Mouse (Mus musculus) hindbrain, embryonic 12.5 days (tissue): ENCODE results near the gene Gm9844. TPM values are rescaled to one million over a fixed set of nuclear protein-coding genes. Genes with fewer than 3 reads are reported as not detected.
A peak's percentile ranks its signal among the peaks of the same experiment; 100 is the strongest.
"Not testable (repeated sequence)": the region's sequence is repeated elsewhere in the genome, so short reads cannot be mapped to it uniquely, and the experiment has no call there.

Source experiments
- ATAC-seq: fragments of 200-750 bp; cut with Nextera tagmentation; 2 replicates; pipeline ENCODE4 v1.8.0; 2017; ENCODE audit warnings: moderate TSS enrichment; ENCODE audit not compliant: low FRiP score
- H3K27ac ChIP-seq: fragments of 300-500 bp; sonication (generic); 2 replicates; pipeline ENCODE4 v1.5.1; 2016; ENCODE audit warnings: mild to moderate bottlenecking
- H3K27me3 ChIP-seq: fragments of 300-500 bp; sonication (generic); 2 replicates; pipeline ENCODE4 v1.6.1; 2016; ENCODE audit warnings: mild to moderate bottlenecking
- H3K36me3 ChIP-seq: fragments of 300-500 bp; sonication (generic); 2 replicates; pipeline ENCODE4 v1.6.1; 2016; ENCODE audit warnings: mild to moderate bottlenecking
- H3K4me1 ChIP-seq: fragments of 300-500 bp; sonication (generic); 2 replicates; pipeline ENCODE4 v1.6.1; 2016
- H3K4me2 ChIP-seq: fragments of 300-500 bp; sonication (generic); replicated peaks from 2 replicates; pipeline ENCODE4 v1.6.1; 2016; ENCODE audit warnings: mild to moderate bottlenecking
- H3K4me3 ChIP-seq: fragments of 300-500 bp; sonication (generic); 2 replicates; pipeline ENCODE4 v1.5.1; 2016; ENCODE audit warnings: mild to moderate bottlenecking
- H3K9ac ChIP-seq: fragments of 300-500 bp; sonication (generic); 2 replicates; pipeline ENCODE4 v1.6.1; 2016; ENCODE audit warnings: mild to moderate bottlenecking, moderate library complexity
- H3K9me3 ChIP-seq: fragments of 300-500 bp; sonication (generic); replicated peaks from 2 replicates; pipeline ENCODE4 v1.6.1; 2016; ENCODE audit warnings: mild to moderate bottlenecking
- WGBS: fragments of 180-500 bp; shearing (Covaris S2); methylation state at CpG from one replicate; pipeline ENCODE4 v1.1.7; 2016; 5-methylcytosine and 5-hydroxymethylcytosine counted together
- polyA plus RNA-seq: library from polyadenylated mRNA; unstranded; fragments of >200 nt; fragmentation: Nextera tagmentation; extraction: Ambion mirVana; gene quantifications from 2 replicates; pipeline ENCODE4 v1.2.1, GENCODE M21; 2016

Gene Gm9844
- polyA plus RNA-seq, 1 experiment from 2014 or later, result 28.6 TPM

GRCm38 (mm10) chr7:24892125-24892583 is 30.1 kb downstream of the Gm9844 start:
- Histone ChIP-seq H3K9ac (no peak overlapping the region), H3K36me3 (peaks cover 30% of the 10 kb centered on the region), H3K4me1 (peaks cover 8% of the 10 kb centered on the region), H3K4me3 (no peak overlapping the region), H3K4me2 (no peak overlapping the region), H3K27ac (no peak overlapping the region), H3K9me3 (no peaks in the 10 kb centered on the region), H3K27me3 (no peaks in the 10 kb centered on the region)
- ATAC-seq, result no peak
- 75% methylated on average over 2 of the region's 2 CpGs for WGBS

GRCm38 (mm10) chr7:24895749-24896148 is 33.7 kb downstream of the Gm9844 start:
- H3K36me3 ChIP-seq, ATAC-seq, H3K9ac ChIP-seq, H3K4me2 ChIP-seq, H3K4me3 ChIP-seq, H3K27me3 ChIP-seq, H3K9me3 ChIP-seq, H3K4me1 ChIP-seq, H3K27ac ChIP-seq: not testable (repeated sequence)
- WGBS, result 90% methylated on average over 2 of the region's 2 CpGs

- WGBS, result 72% methylated on average over 8 of the region's 8 CpGs
- ATAC-seq, result no peak
- no peaks in the 10 kb centered on the region for H3K4me1 ChIP-seq
Measured at GRCm38 (mm10) chr7:24896269-24896668, 34.3 kb downstream of the Gm9844 start.

GRCm38 (mm10) chr7:24897224-24897623 is 35.2 kb downstream of the Gm9844 start, which contains the start of gene Cd79a:
TSS of gene Cd79a (plus strand) at chr7:24897381.
- 79% methylated on average over 12 of the region's 12 CpGs for WGBS
- no peak within 1 kb of the TSS for H3K9ac ChIP-seq
- no peaks in the 10 kb centered on the region for H3K27me3 ChIP-seq
- H3K36me3 ChIP-seq, result no peaks in the 10 kb centered on the region
- no peak for ATAC-seq
- H3K9me3 ChIP-seq, result no peaks in the 10 kb centered on the region
- no peaks in the 10 kb centered on the region for H3K4me1 ChIP-seq
- H3K4me2 ChIP-seq, result no peak within 1 kb of the TSS
- H3K4me3 ChIP-seq, result no peak within 1 kb of the TSS
- H3K27ac ChIP-seq, result no peak within 1 kb of the TSS

More at GRCm38 (mm10) chr7:24896269-24896668, 34.3 kb downstream of the Gm9844 start:
- no peak overlapping the region for H3K4me2 ChIP-seq
- H3K27me3 ChIP-seq, result no peaks in the 10 kb centered on the region
- no peaks in the 10 kb centered on the region for H3K36me3 ChIP-seq
- no peaks in the 10 kb centered on the region for H3K9me3 ChIP-seq
- H3K27ac ChIP-seq, result no peak overlapping the region
- no peak overlapping the region for H3K4me3 ChIP-seq
- H3K9ac ChIP-seq, result no peak overlapping the region

GRCm38 (mm10) chr7:24897959-24898358 is 35.9 kb downstream of the Gm9844 start:
- no peak overlapping the region for H3K27ac ChIP-seq
- H3K4me1 ChIP-seq, result peaks cover 2% of the 10 kb centered on the region; the same call in 1 of the 2 replicates
- H3K27me3 ChIP-seq, result no peaks in the 10 kb centered on the region
- WGBS, result 79% methylated on average over 5 of the region's 5 CpGs
- no peak overlapping the region for H3K4me2 ChIP-seq
- no peak overlapping the region for H3K4me3 ChIP-seq
- no peak for ATAC-seq
- H3K9me3 ChIP-seq, result no peaks in the 10 kb centered on the region
- no peak overlapping the region for H3K9ac ChIP-seq
- H3K36me3 ChIP-seq, result no peaks in the 10 kb centered on the region

GRCm38 (mm10) chr7:24901114-24901513 is 39.1 kb downstream of the Gm9844 start:
- Histone ChIP-seq H3K27ac (no peak overlapping the region), H3K4me1 (peaks cover 18% of the 10 kb centered on the region), H3K9ac (no peak overlapping the region), H3K36me3 (no peaks in the 10 kb centered on the region), H3K9me3 (no peaks in the 10 kb centered on the region), H3K4me2 (no peak overlapping the region), H3K27me3 (no peaks in the 10 kb centered on the region), H3K4me3 (no peak overlapping the region)
- ATAC-seq, result no peak
- WGBS, result 71% methylated on average over 6 of the region's 6 CpGs

GRCm38 (mm10) chr7:24901842-24902241 is 39.8 kb downstream of the Gm9844 start:
- Histone ChIP-seq H3K9ac (no peak overlapping the region), H3K9me3 (no peaks in the 10 kb centered on the region), H3K4me1 (peaks cover 25% of the 10 kb centered on the region), H3K36me3 (no peaks in the 10 kb centered on the region), H3K4me2 (0 out of 2 replicates have a peak overlapping the region, but pooled peaks have one; percentile 82), H3K27me3 (no peaks in the 10 kb centered on the region), H3K27ac (peak overlapping the region; percentile 71; the same call in 1 of the 2 replicates), H3K4me3 (no peak overlapping the region)
- WGBS, result 71% methylated on average over 1 of the region's 1 CpGs
- ATAC-seq, result no peak

GRCm38 (mm10) chr7:24902264-24902629 is 40.2 kb downstream of the Gm9844 start:
- H3K9me3 ChIP-seq, result no peaks in the 10 kb centered on the region
- peaks cover 29% of the 10 kb centered on the region for H3K4me1 ChIP-seq
- H3K27me3 ChIP-seq, result no peaks in the 10 kb centered on the region
- peak overlapping the region; percentile 71 for H3K27ac ChIP-seq
- H3K4me2 ChIP-seq, result peak overlapping the region; percentile 82
- H3K36me3 ChIP-seq, result no peaks in the 10 kb centered on the region
- no peak for ATAC-seq
- H3K9ac ChIP-seq, result peak overlapping the region; percentile 81
- peak overlapping the region; percentile 67 for H3K4me3 ChIP-seq
- WGBS, result 50% methylated on average over 2 of the region's 2 CpGs

- Histone ChIP-seq H3K9me3 (no peaks in the 10 kb centered on the region), H3K4me3 (peak within 1 kb of the TSS; percentile 67), H3K4me2 (peak within 1 kb of the TSS; percentile 82), H3K36me3 (peaks cover 3% of the 10 kb centered on the region; the same call in 1 of the 2 replicates), H3K27me3 (no peaks in the 10 kb centered on the region), H3K27ac (peak within 1 kb of the TSS; percentile 71), H3K9ac (peak within 1 kb of the TSS; percentile 81), H3K4me1 (peaks cover 33% of the 10 kb centered on the region)
- no peak for ATAC-seq
- 9% methylated on average over 36 of the region's 68 CpGs for WGBS
Measured at GRCm38 (mm10) chr7:24902630-24903443, 40.8 kb downstream of the Gm9844 start, which contains the start of gene Arhgef1. TSS of gene Arhgef1 (plus strand) at chr7:24902912.

GRCm38 (mm10) chr7:24903444-24903825 is 41.4 kb downstream of the Gm9844 start:
- ATAC-seq, result no peak
- H3K27ac ChIP-seq, result no peak overlapping the region
- H3K9ac ChIP-seq, result 0 out of 2 replicates have a peak overlapping the region, but pooled peaks have one; percentile 75
- peaks cover 33% of the 10 kb centered on the region for H3K4me1 ChIP-seq
- 44% methylated on average over 10 of the region's 10 CpGs for WGBS
- H3K4me2 ChIP-seq, result peak overlapping the region; percentile 82
- no peaks in the 10 kb centered on the region for H3K9me3 ChIP-seq
- peak overlapping the region; percentile 67 for H3K4me3 ChIP-seq
- no peaks in the 10 kb centered on the region for H3K27me3 ChIP-seq
- peaks cover 9% of the 10 kb centered on the region for H3K36me3 ChIP-seq

GRCm38 (mm10) chr7:24904070-24904483 is 42.1 kb downstream of the Gm9844 start:
- Histone ChIP-seq H3K4me2 (peak overlapping the region; percentile 82), H3K36me3 (peaks cover 15% of the 10 kb centered on the region), H3K4me1 (peaks cover 33% of the 10 kb centered on the region), H3K9ac (peak overlapping the region; percentile 75), H3K27me3 (no peaks in the 10 kb centered on the region), H3K27ac (peak overlapping the region; percentile 73), H3K4me3 (peak overlapping the region; percentile 67), H3K9me3 (no peaks in the 10 kb centered on the region)
- under 1% methylated on average over 29 of the region's 30 CpGs for WGBS
- peak; percentile 96 for ATAC-seq

- peak overlapping the region; percentile 67 for H3K4me3 ChIP-seq
- 0 out of 2 replicates have a peak overlapping the region, but pooled peaks have one; percentile 73 for H3K27ac ChIP-seq
- H3K9ac ChIP-seq, result peak overlapping the region; percentile 75
- H3K9me3 ChIP-seq, result no peaks in the 10 kb centered on the region
- 10% methylated on average over 3 of the region's 3 CpGs for WGBS
- peak overlapping the region; percentile 82 for H3K4me2 ChIP-seq
- H3K27me3 ChIP-seq, result no peaks in the 10 kb centered on the region
- ATAC-seq, result 0 out of 2 replicates have a peak, but pooled peaks have one; percentile 10
- H3K4me1 ChIP-seq, result peaks cover 33% of the 10 kb centered on the region
- H3K36me3 ChIP-seq, result peaks cover 22% of the 10 kb centered on the region
Measured at GRCm38 (mm10) chr7:24904936-24905335, 42.9 kb downstream of the Gm9844 start.
